Mouse (Mus musculus) cerebellum, adult 2 months (tissue): Measurements from ENCODE around the gene Pip4k2b. TPM values are rescaled to one million over a fixed set of nuclear protein-coding genes. Genes with fewer than 3 reads are reported as not detected.
"Not testable (repeated sequence)": the region's sequence is repeated elsewhere in the genome, so short reads cannot be mapped to it uniquely, and the experiment has no call there.

Source experiments
- DNase-seq, 2 experiments: peaks; one replicate each; pipeline ENCODE4 v3.0.0; 2021
- H3K27ac ChIP-seq: fragments of 200-500 bp; 2 replicates; pipeline ENCODE4 v1.5.1; 2012; ENCODE audit warnings: low read length, control low read depth, inconsistent platforms; ENCODE audit not compliant: insufficient read depth
- H3K27me3 ChIP-seq: fragments of 200-500 bp; 2 replicates; pipeline ENCODE4 v1.6.1; 2012; ENCODE audit warnings: inconsistent platforms, mild to moderate bottlenecking, low read length, moderate library complexity; ENCODE audit not compliant: control insufficient read depth, insufficient read depth
- H3K4me1 ChIP-seq: fragments of 200-500 bp; 2 replicates; pipeline ENCODE4 v1.6.1; 2011; ENCODE audit warnings: low read length; ENCODE audit not compliant: control insufficient read depth, insufficient read depth
- H3K4me3 ChIP-seq: fragments of 200-500 bp; replicated peaks from 2 replicates; pipeline ENCODE3; 2011; ENCODE audit warnings: mild to moderate bottlenecking, low read depth, low read length, control low read depth; ENCODE audit not compliant: insufficient read depth
- CTCF ChIP-seq: fragments of 200-500 bp; IDR thresholded peaks from 2 replicates; pipeline ENCODE4 v1.5.1; 2011; ENCODE audit warnings: low read depth, mild to moderate bottlenecking, control low read depth, low read length, moderate library complexity, borderline replicate concordance; ENCODE audit not compliant: insufficient read depth
- POLR2A ChIP-seq: fragments of 200-500 bp; IDR thresholded peaks from 2 replicates; pipeline ENCODE4 v1.6.1; 2011; ENCODE audit warnings: low read length, control low read depth, borderline replicate concordance; ENCODE audit not compliant: insufficient read depth
- WGBS: fragments of 180-500 bp; shearing (Covaris S2); methylation state at CpG from one replicate; pipeline ENCODE4 v1.1.7; 2018; 5-methylcytosine and 5-hydroxymethylcytosine counted together
- polyA plus RNA-seq: library from polyadenylated mRNA; depleted of rRNA; stranded (reverse); fragments of >200 nt; gene quantifications from 2 replicates; pipeline ENCODE4 v1.2.3, GENCODE M21; 2012

The Pip4k2b gene
- polyA plus RNA-seq, 1 experiment, result 49.5 TPM

- H3K27ac ChIP-seq, result no peak overlapping the region
- no peaks in the 10 kb centered on the region for H3K27me3 ChIP-seq
- DNase-seq, result no peak
- H3K4me3 ChIP-seq, result no peak overlapping the region
- 83% methylated on average over 26 of the region's 26 CpGs for WGBS
- H3K4me1 ChIP-seq, result peaks cover 10% of the 10 kb centered on the region
- TF ChIP-seq CTCF (no peak), POLR2A (no peak)
Observed at GRCm38 (mm10) chr11:97717369-97718280, 26.9 kb downstream of the Pip4k2b start.

DNA sequence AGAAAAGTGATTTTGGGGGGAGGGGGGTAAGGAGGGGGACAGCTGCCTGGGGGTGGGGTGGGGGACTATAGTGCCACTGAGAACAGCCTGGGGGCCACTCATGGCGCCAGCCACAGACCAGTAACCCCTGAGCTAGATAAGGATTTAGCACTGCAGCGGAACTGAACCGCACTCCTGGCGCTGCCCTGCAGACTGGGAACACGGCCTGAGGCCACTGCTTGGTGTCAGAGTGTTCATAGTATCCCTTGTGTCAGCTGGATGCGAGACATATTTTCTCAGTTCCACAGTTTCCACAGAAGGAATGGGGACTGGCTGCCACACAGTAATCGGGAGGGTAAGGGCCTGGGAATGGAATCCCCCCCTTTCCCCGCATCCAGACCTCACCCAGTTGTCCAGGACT lies 28.5 kb downstream of the Pip4k2b start:
- Histone ChIP-seq H3K27me3 (no peaks in the 10 kb centered on the region), H3K27ac (no peak overlapping the region), H3K4me3 (no peak overlapping the region), H3K4me1 (peaks cover 6% of the 10 kb centered on the region; the same call in 1 of the 2 replicates)
- WGBS, result 83% methylated on average over 8 of the region's 8 CpGs
- TF ChIP-seq POLR2A (no peak), CTCF (no peak)
- no peak for DNase-seq

- Histone ChIP-seq H3K4me3 (no peak overlapping the region), H3K27me3 (no peaks in the 10 kb centered on the region), H3K4me1 (peaks cover 6% of the 10 kb centered on the region; the same call in 1 of the 2 replicates), H3K27ac (no peak overlapping the region)
- DNase-seq, result no peak
- WGBS, result 74% methylated on average over 14 of the region's 14 CpGs
- TF ChIP-seq CTCF (no peak), POLR2A (no peak)
Observed at GRCm38 (mm10) chr11:97714784-97715760, 29.4 kb downstream of the Pip4k2b start.

DNA sequence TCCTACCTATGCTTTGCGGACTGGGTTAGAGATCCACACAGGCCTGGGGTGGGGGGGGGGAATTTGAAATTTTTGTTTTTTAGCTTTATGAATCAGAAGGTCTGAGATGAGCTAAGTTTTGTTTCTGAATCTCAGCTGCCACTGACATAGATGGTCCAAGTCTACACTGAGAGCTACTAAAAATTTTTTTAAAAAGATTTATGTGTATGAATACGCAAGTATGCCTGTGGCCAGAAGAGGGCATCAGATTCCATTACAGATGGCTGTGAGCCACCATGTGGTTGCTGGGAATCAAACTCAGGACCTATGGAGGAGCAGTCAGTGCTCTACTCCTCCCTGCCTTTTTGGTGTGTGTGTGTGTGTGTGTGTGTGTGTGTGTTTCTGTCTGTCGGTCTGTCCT lies 30.1 kb downstream of the Pip4k2b start:
- peaks cover 6% of the 10 kb centered on the region; the same call in 1 of the 2 replicates for H3K4me1 ChIP-seq
- no peak for DNase-seq
- TF ChIP-seq CTCF (0 out of 2 replicates have a peak, but pooled peaks have one; percentile 16), POLR2A (no peak)
- 85% methylated on average over 3 of the region's 3 CpGs for WGBS
- H3K4me3 ChIP-seq, result no peak overlapping the region
- peak overlapping the region; percentile 3; the same call in 1 of the 2 replicates for H3K27ac ChIP-seq
- no peaks in the 10 kb centered on the region for H3K27me3 ChIP-seq

GRCm38 (mm10) chr11:97713896-97714295 lies 30.6 kb downstream of the Pip4k2b start:
- no peak overlapping the region for H3K4me3 ChIP-seq
- peak; percentile 58 to 73 for DNase-seq
- H3K4me1 ChIP-seq, result peaks cover 6% of the 10 kb centered on the region; the same call in 1 of the 2 replicates
- no peaks in the 10 kb centered on the region for H3K27me3 ChIP-seq
- H3K27ac ChIP-seq, result peak overlapping the region; percentile 3; the same call in 1 of the 2 replicates
- 9% methylated on average over 8 of the region's 8 CpGs for WGBS
- no peak for TF ChIP-seq POLR2A
- TF ChIP-seq CTCF, result no peak

DNA sequence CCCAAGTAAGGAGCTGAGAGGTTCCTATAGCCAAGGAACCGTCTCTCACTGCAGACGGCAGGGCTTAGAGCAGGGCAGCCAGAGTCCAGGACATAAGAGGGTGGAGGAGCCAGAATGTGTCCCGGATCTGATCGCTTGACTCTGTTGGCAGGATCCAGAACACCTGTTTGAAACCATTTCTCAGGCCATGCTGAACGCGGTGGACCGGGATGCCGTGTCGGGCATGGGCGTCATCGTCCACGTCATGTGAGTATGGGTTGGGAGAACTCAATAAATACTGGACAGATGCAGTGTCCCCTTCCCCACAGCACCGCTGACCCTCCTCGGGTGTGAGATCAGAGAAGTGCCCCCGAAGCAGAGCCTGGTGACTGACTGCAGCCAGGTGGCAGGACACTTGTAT lies 32.2 kb downstream of the Pip4k2b start:
- 79% methylated on average over 15 of the region's 15 CpGs for WGBS
- peaks cover 6% of the 10 kb centered on the region; the same call in 1 of the 2 replicates for H3K4me1 ChIP-seq
- no peak for TF ChIP-seq POLR2A
- no peak for TF ChIP-seq CTCF
- H3K27me3 ChIP-seq, result no peaks in the 10 kb centered on the region
- no peak overlapping the region for H3K27ac ChIP-seq
- no peak overlapping the region for H3K4me3 ChIP-seq
- DNase-seq, result no peak

GRCm38 (mm10) chr11:97711200-97711900 lies 33.2 kb downstream of the Pip4k2b start:
- Histone ChIP-seq H3K4me3 (no peak overlapping the region), H3K27me3 (no peaks in the 10 kb centered on the region), H3K27ac (no peak overlapping the region), H3K4me1 (peaks cover 6% of the 10 kb centered on the region; the same call in 1 of the 2 replicates)
- DNase-seq, result no peak
- TF ChIP-seq POLR2A (no peak), CTCF (no peak)
- 76% methylated on average over 13 of the region's 13 CpGs for WGBS

DNA sequence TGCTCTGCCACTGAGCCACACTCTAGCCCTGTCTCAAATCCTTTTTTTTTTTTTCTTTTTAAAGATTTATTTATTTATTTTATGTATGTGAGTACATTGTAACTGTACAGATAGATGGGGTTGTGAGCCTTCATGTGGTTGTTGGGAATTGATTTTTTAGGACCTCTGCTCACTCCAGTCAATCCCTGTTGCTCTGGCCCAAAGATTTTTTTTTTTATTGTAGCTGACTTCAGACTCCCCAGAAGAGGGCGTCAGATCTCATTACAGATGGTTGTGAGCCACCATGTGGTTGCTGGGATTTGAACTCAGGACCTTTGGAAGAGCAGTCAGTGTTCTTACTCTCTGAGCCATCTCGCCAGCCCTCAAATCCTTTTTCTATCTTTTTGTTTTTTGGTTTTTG lies 34.4 kb downstream of the Pip4k2b start:
- DNase-seq, H3K4me3 ChIP-seq, H3K27me3 ChIP-seq, H3K27ac ChIP-seq, H3K4me1 ChIP-seq: not testable (repeated sequence)
- WGBS, result 73% methylated on average over 2 of the region's 2 CpGs
